Mouse (Mus musculus) inflammation-experienced regulatory T-cells, adult 6 months (primary cell): ENCODE measurements around the gene Thsd7a. TPM values are rescaled to one million over a fixed set of nuclear protein-coding genes. Genes with fewer than 3 reads are reported as not detected.

Experiments
- ATAC-seq: one replicate; pipeline ENCODE4 v1.8.0; 2017
- polyA plus RNA-seq, 3 experiments: library from polyadenylated mRNA; unstranded; fragments of 100-300 nt; shearing (Covaris generic); gene quantifications; one replicate each; pipeline ENCODE4 v1.2.1; 2017

Thsd7a gene
- polyA plus RNA-seq, 3 experiments from 2014 or later, result not detected

DNA sequence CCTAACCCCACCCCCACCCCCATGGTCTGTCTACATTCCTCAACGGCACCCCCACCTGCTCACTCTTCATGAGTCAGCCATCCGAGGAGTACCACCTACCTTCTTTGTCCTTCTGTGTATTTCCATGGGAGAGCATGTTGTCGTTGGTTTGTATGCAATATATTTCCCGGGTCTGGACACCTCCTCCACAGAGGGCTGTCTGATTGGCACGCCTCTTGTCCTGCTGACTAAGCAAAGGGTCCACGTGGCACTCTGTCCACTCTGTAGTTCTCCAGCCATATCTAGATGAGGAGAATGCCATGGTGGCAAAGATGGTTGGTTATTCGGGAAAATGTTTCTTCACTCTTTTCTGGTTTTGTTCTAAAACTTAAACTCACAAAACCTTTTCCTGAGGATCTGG lies 248.3 kb downstream of the Thsd7a start:
- ATAC-seq, result no peak

DNA sequence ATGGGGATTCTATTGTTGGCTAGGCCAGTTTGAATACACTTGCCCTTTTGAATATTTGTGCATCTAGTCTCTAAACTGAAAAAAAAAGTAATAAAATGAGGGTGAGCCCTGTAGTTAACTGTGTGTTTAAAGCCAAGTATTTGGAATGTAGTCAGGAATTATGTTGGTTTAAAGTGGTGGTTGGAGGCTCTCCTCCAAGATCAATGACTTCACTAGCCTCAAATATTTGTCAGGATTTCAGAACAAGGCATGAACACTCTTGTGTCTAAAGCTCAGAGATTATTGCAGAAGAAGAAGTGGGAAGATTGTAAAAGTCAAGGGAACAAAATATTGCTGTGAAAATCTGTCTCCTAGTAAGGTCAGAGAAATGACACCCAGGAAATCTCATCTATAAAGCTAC lies 249.3 kb downstream of the Thsd7a start:
- ATAC-seq, result no peak

GRCm38 (mm10) chr6:12493571-12493970 lies 255.6 kb downstream of the Thsd7a start:
- ATAC-seq, result no peak

DNA sequence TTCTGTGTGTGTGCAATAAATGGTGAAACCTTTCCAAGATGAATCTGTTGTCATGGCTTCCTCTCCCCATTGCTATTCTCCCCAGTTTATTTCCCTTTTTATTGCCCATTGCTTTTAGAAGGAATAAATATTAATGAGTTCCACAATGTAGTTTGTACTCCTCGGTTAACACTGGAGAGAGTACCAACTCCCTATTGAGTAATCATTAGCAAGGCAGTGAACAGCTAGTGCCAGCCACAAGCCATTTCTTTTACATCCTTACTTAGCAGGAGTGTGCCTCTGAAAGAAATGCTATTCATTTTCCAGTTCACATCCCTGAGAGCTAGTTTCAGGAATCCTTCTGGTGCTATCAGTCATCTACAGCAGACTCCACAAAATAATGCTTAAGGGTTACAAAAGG lies 260.3 kb downstream of the Thsd7a start:
- no peak for ATAC-seq

GRCm38 (mm10) chr6:12481527-12482163 lies 267.6 kb downstream of the Thsd7a start:
- no peak for ATAC-seq

- ATAC-seq, result no peak
These were observed 270.9 kb downstream of the Thsd7a start for GRCm38 (mm10) chr6:12478359-12478758.

DNA sequence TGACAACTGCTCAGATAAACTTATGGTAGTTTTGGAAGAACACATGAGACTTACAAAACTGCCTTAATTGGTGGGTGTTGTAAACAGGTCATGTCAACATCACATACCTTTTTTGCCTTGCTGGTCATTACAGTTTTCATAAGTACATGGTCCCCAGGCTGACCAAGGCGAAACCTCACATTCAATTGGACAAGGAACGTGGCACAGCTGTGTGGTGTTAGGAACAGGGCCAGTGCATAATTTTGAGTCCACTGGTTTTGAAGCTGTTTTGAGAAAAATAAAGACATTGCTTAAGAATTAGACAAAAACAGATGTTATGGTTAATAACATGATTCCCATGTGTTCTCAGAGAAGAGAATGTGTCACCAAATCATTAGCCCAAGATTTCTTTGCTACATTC lies 278.3 kb downstream of the Thsd7a start:
- no peak for ATAC-seq

GRCm38 (mm10) chr6:12467339-12468124 lies 281.7 kb downstream of the Thsd7a start:
- ATAC-seq, result no peak

DNA sequence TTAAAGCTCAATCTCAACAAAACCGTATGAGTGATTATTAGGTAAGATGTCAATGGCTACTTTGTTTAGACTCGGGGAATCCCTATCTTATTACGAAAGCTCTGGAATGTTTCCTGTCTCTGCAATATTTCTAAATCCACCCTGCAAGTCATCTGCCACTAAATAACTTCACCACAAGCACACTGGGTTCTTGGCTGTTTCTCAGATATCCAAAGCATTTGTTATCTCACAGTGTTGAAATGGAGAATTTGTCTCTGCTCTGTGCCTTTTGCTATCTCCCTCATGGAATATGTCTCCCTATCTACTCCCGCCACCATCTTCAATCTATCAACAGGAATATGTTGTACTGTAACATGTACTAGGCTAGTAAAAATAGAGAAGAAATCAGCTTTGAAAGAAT lies 290.4 kb downstream of the Thsd7a start:
- ATAC-seq, result no peak

GRCm38 (mm10) chr6:12457451-12457850 lies 291.8 kb downstream of the Thsd7a start:
- ATAC-seq, result no peak

DNA sequence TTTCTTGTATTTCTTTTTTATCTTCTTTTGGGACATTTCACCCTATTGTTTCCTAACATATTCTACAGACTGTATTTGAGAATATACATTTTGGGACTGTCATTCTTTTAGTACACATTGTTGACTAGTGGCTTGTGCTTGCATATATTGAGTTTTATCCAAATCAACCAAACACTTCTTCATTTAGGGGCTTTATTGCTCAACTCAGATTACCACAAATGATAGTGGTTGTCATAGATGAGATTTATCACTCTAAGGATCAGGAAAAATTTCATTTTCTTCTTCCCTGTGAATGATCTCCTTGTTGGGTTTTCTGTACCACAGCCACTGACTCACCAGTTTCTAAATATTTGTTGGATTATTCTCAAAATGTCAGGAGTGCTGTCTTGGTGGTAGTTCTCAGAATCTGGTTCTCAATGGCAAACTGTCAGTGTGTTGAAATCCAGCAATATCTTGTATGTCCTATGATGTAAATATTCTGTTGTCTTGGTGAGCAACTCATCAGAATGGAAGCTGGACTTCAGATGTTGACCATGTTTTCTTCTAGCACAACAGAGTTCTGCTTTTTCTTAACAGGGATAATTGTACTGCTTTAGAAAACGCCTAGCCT lies 294.2 kb downstream of the Thsd7a start:
- no peak for ATAC-seq

GRCm38 (mm10) chr6:12454132-12454531 lies 295.1 kb downstream of the Thsd7a start:
- no peak for ATAC-seq

GRCm38 (mm10) chr6:12448851-12449250 lies 300.4 kb downstream of the Thsd7a start:
- ATAC-seq, result no peak

DNA sequence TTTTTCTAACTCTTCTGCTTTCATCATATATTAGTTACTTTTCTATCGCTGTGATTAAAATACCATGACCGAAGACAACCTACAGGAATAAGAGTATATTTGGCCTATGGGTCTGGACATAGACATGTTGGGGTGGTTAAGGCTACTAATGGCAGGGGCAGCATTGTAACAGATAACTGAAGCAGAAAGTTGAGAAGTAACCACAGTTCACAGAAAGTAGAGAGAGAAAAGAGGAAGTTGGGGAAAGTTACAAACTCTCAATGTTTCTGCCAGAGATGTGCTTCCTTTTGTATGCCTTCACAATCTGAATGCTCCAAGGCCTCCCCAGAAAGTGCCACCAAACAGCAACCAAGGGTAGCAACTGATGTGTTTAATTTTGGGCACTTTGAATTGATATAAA lies 303.7 kb downstream of the Thsd7a start:
- no peak for ATAC-seq

DNA sequence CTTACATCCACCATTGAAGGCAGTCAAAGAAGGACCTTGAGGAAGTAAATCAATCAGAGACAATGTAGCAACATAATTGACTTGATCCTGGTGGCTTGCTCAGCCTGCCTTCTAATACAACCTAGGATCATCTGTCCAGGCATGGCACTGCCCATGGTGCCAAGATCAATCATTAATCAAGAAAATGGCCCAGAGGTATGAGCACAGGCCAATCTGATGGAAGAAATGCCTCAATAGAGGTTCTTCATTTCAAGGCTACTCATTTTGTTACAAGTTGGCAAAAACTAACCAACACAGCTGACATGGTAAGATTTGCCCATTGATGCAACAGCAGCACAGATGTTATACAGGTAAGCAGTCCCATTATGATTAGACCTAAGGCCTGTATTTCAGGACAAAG lies 309.6 kb downstream of the Thsd7a start:
- ATAC-seq, result no peak

- no peak for ATAC-seq
These were observed 330.1 kb downstream of the Thsd7a start for GRCm38 (mm10) chr6:12419070-12419469.

DNA sequence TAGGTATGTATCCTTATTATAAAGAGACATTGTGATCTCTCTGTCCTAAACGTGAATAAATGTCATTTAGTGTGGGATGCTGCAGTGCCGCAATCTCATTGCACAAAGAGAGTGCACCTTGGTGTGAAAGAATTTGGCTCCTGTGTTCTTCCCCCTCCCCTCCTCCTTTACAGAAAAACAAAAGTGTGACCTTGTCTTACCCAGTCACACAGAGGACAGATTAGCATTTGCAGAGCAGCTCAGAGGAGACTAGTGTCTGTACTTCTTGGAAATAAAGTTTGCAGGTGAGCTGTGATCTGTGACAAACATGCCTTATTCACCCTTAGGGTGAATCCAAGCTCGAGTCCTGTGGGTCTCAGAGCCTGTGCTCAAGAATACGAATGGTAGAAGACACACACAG lies 332.2 kb downstream of the Thsd7a start:
- no peak for ATAC-seq

- ATAC-seq, result no peak
These were observed 344.8 kb downstream of the Thsd7a start for GRCm38 (mm10) chr6:12404441-12404840.

DNA sequence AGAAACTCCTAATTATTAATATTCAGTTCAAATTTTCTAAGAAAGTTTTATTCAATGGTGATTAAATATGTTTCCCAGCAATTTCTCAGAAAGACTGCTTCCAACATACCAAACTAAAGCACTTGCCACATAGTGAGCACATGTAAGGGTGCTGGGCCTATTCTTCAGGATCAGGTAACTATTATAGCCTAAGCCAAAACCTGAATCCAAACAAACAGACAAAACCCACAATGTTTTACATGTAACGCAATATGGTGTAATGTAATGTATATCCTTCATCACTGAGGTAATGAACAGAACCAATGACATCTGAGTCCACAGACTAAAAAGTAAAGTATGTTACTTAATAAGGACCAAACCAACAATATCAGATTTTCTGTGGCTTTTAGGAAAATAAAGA lies 346.2 kb downstream of the Thsd7a start:
- no peak for ATAC-seq

GRCm38 (mm10) chr6:12397776-12398522 lies 351.3 kb downstream of the Thsd7a start:
- no peak for ATAC-seq

DNA sequence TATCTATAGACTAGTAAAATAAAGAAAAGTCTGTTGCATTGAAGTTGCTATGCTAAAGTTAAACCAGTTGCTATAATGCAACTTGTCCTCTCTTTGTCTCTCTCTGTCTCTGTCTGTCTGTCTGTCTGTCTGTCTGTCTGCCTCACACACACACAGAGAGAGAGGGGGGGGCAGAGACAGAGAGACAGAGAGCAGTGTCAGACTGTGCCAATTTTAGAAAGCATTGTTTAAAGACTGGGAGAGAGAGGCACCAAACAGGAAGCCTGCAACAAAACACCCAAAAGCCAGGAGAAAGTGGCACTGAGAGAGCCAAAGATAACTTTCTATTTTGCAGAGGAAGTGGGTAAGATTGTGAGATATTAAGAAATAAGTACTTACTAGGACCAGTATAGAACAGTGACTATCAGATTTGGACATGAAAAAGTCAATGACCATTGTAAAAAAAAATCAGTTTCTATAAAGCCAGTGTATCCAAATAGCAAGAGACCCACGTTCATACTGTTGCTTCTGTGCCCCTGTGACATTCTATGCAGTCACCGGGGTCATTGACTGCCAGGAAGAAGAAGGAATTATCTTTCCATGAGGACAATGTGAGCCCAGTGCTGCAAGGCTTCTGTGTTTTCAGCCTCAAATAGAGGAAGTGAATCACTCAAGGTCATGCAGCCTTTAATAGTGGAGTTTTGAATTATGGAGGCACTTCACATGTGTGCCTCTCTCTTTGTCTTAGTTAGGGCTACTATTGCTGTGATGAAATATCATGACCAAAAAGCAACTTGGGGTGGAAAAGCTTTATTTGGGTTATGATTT lies 355.4 kb downstream of the Thsd7a start:
- ATAC-seq, result no peak

- no peak for ATAC-seq
These were observed 362.5 kb downstream of the Thsd7a start for GRCm38 (mm10) chr6:12386731-12387130.
